Mouse (Mus musculus) myocyte (in vitro differentiated cells): ENCODE data around the gene Tbrg4.

ENCODE experiments used
- CEBPB ChIP-seq: IDR thresholded peaks from 2 replicates; pipeline ENCODE4 v1.6.1; 2011; ENCODE audit warnings: mild to moderate bottlenecking, moderate library complexity; ENCODE audit not compliant: poor library complexity, insufficient read depth, severe bottlenecking
- E2F4 ChIP-seq: IDR thresholded peaks from one replicate; pipeline ENCODE4 v1.6.1; 2011; ENCODE audit warnings: mild to moderate bottlenecking, control low read depth, moderate library complexity; ENCODE audit not compliant: insufficient read depth
- MAX ChIP-seq: IDR thresholded peaks from one replicate; pipeline ENCODE4 v1.6.1; 2011; ENCODE audit warnings: low read depth, mild to moderate bottlenecking, control low read depth
- MYOD1 ChIP-seq, 3 experiments: IDR thresholded peaks; one replicate each; pipeline ENCODE4 v1.6.1; 2011; ENCODE audit warnings: control low read depth in 2 of 3, low read depth in 2 of 3, mild to moderate bottlenecking in 2 of 3, moderate library complexity in 1 of 3; ENCODE audit not compliant: insufficient read length in 2 of 3, control insufficient read depth in 1 of 3
- MYOG ChIP-seq, 3 experiments: IDR thresholded peaks; one replicate each; pipeline ENCODE4 v1.6.1; 2011; ENCODE audit warnings: control low read depth in 2 of 3, low read depth in 2 of 3, mild to moderate bottlenecking in 2 of 3; ENCODE audit not compliant: insufficient read length in 2 of 3, control insufficient read depth in 1 of 3, insufficient read depth in 1 of 3
- POLR2A ChIP-seq: IDR thresholded peaks from one replicate; pipeline ENCODE4 v1.6.1; 2011; ENCODE audit warnings: low read depth, mild to moderate bottlenecking, control low read depth, moderate library complexity; ENCODE audit not compliant: insufficient read length
- POLR2AphosphoS2 ChIP-seq: IDR thresholded peaks from one replicate; pipeline ENCODE4 v1.6.1; 2011; ENCODE audit warnings: low read depth, control low read depth; ENCODE audit not compliant: insufficient read length
- SRF ChIP-seq: IDR thresholded peaks from one replicate; pipeline ENCODE4 v1.6.1; 2011; ENCODE audit warnings: low read depth; ENCODE audit not compliant: control insufficient read depth, insufficient read length
- TCF12 ChIP-seq: IDR thresholded peaks from one replicate; pipeline ENCODE4 v1.6.1; 2011; ENCODE audit warnings: mild to moderate bottlenecking, control low read depth; ENCODE audit not compliant: poor library complexity, insufficient read depth, severe bottlenecking
- USF1 ChIP-seq: IDR thresholded peaks from one replicate; pipeline ENCODE4 v1.6.1; 2011; ENCODE audit warnings: low read depth, mild to moderate bottlenecking, control low read depth, moderate library complexity

DNA sequence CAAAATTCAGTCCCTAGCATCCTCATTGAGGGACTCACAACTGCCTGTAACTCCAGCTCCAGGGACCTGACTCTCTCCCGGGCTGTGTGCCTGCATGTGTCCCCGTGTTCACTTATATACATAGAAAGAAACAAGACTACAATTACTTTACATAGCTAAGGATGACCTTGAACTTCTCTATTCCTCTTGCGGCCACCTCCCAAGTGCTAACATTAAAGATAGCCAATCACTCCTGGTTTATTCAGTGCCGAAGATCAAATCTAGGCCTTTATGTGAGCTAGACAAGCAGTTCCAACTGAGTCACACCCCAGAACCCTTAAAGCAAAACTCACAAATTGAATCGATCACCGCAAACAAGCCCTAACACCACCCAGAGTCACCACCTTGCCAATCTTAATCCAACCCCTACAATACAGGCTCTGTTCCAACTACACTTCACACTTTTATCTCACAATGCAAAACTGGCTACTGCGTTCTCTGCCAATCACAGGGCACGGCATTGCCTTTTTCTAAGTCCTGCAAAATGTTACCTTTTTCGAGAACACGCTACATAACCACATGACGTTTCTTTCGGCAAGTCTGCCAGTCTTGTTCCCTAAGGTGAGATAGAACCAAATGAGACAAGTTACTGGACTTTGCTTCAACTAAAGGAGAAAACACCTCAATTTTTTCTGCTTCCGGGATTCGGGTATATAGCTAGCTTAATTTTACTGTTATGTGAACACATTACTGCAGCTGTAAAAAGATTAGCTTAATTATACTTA, 1.1 kb downstream of the Tbrg4 start:
- TF ChIP-seq POLR2A (no peak), USF1 (no peak), MAX (no peak), TCF12 (no peak), POLR2AphosphoS2 (no peak), E2F4 (no peak), MYOG (IDR thresholded peaks at IDR 0.05; ENCODE audit: control insufficient read depth in 1 of 3, insufficient read depth in 1 of 3, insufficient read length in 2 of 3, low read depth in 2 of 3) (no peak), SRF (no peak), MYOD1 (IDR thresholded peaks at IDR 0.05; ENCODE audit: control insufficient read depth in 1 of 3, insufficient read length in 2 of 3, low read depth in 2 of 3) (no peak), CEBPB (no peak)
